Mouse (Mus musculus) liver, embryonic 11.5 days (tissue): Measurements from ENCODE around the gene Prmt8. TPM values are rescaled to one million over a fixed set of nuclear protein-coding genes. Genes with fewer than 3 reads are reported as not detected.

ENCODE experiments used
- ATAC-seq: fragments of 200-750 bp; cut with Nextera tagmentation; replicated peaks from 2 replicates; pipeline ENCODE4 v1.8.0; 2017; ENCODE audit warnings: moderate number of reproducible peaks, mild to moderate bottlenecking, moderate TSS enrichment, moderate library complexity; ENCODE audit not compliant: low FRiP score
- DNase-seq: peaks from one replicate; pipeline ENCODE4 v3.0.0-alpha.2; 2017; ENCODE audit warnings: low spot score
- H3K27ac ChIP-seq: fragments of 300-500 bp; sonication (generic); 2 replicates; pipeline ENCODE4 v1.5.1; 2014; ENCODE audit warnings: mild to moderate bottlenecking, low read depth, low read length, control low read depth
- H3K27me3 ChIP-seq: fragments of 300-500 bp; sonication (generic); replicated peaks from 2 replicates; pipeline ENCODE4 v1.6.1; 2014; ENCODE audit warnings: low read length, mixed read lengths; ENCODE audit not compliant: control insufficient read depth, insufficient read depth
- H3K36me3 ChIP-seq: fragments of 300-500 bp; sonication (generic); 2 replicates; pipeline ENCODE4 v1.6.1; 2014; ENCODE audit warnings: mild to moderate bottlenecking, low read length, moderate library complexity, mixed read lengths; ENCODE audit not compliant: control insufficient read depth, insufficient read depth
- H3K4me1 ChIP-seq: fragments of 300-500 bp; sonication (generic); replicated peaks from 2 replicates; pipeline ENCODE4 v1.6.1; 2014; ENCODE audit warnings: low read length, mixed read lengths; ENCODE audit not compliant: control insufficient read depth, insufficient read depth
- H3K4me2 ChIP-seq: fragments of 300-500 bp; sonication (generic); 2 replicates; pipeline ENCODE4 v1.6.1; 2014; ENCODE audit warnings: mild to moderate bottlenecking, control low read depth, moderate library complexity
- H3K4me3 ChIP-seq: fragments of 300-500 bp; sonication (generic); 2 replicates; pipeline ENCODE4 v1.5.1; 2014; ENCODE audit warnings: low read depth, low read length, control low read depth
- H3K9ac ChIP-seq: fragments of 300-500 bp; sonication (generic); 2 replicates; pipeline ENCODE4 v1.6.1; 2014; ENCODE audit warnings: low read depth, low read length, control low read depth
- H3K9me3 ChIP-seq: fragments of 300-500 bp; sonication (generic); 2 replicates; pipeline ENCODE4 v1.6.1; 2016; ENCODE audit warnings: low read length, inconsistent platforms, mixed read lengths; ENCODE audit not compliant: control insufficient read depth
- WGBS: fragments of 180-500 bp; shearing (Covaris S2); extraction: QIAGEN DNeasy Blood & Tissue Kit; methylation state at CpG from one replicate; pipeline ENCODE4 v1.1.7; 2014; 5-methylcytosine and 5-hydroxymethylcytosine counted together
- polyA plus RNA-seq: library from polyadenylated mRNA; unstranded; fragments of >200 nt; fragmentation: Nextera tagmentation; extraction: Ambion mirVana; gene quantifications from 2 replicates; pipeline ENCODE4 v1.2.1, GENCODE M21; 2014

Prmt8 gene
- polyA plus RNA-seq, 1 experiment from 2014 or later, result 0.18 TPM

- no peaks in the 10 kb centered on the region for H3K9me3 ChIP-seq
- 73% methylated on average over 21 of the region's 21 CpGs for WGBS
- H3K4me2 ChIP-seq, result no peak overlapping the region
- no peaks in the 10 kb centered on the region for H3K27me3 ChIP-seq
- no peak overlapping the region for H3K9ac ChIP-seq
- H3K36me3 ChIP-seq, result no peaks in the 10 kb centered on the region
- no peak overlapping the region for H3K27ac ChIP-seq
- DNase-seq (no peak), ATAC-seq (no peak)
- H3K4me3 ChIP-seq, result no peak overlapping the region
- no peaks in the 10 kb centered on the region for H3K4me1 ChIP-seq
These were observed 51.8 kb downstream of the Prmt8 start for GRCm38 (mm10) chr6:127717239-127718137.

DNA sequence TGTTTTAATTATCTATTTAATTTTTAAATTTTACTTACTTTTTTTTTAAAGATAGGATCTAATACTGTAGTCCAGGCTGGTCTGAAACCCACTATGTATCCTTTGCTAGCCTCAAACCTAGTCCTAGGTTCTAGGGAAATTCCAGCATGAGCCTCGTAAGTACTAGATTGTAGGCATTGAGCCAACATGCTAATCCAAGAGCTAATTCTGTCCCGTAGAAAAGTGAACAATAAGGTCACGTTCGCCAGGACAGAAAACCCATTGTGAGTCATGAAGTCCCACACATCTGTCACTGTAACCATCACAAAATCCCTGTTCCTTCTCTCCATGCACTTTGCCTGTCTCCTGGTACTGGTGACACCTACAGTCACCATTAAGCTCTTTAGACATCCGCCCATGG lies 53.8 kb downstream of the Prmt8 start:
- ATAC-seq, result no peak
- H3K9ac ChIP-seq, result no peak overlapping the region
- H3K36me3 ChIP-seq, result no peaks in the 10 kb centered on the region
- H3K4me1 ChIP-seq, result no peaks in the 10 kb centered on the region
- no peaks in the 10 kb centered on the region for H3K27me3 ChIP-seq
- WGBS, result 85% methylated on average over 5 of the region's 5 CpGs
- H3K9me3 ChIP-seq, result no peaks in the 10 kb centered on the region
- no peak for DNase-seq
- no peak overlapping the region for H3K4me2 ChIP-seq
- no peak overlapping the region for H3K4me3 ChIP-seq
- no peak overlapping the region for H3K27ac ChIP-seq

- Histone ChIP-seq H3K4me2 (no peak overlapping the region), H3K4me3 (no peak overlapping the region), H3K27me3 (no peaks in the 10 kb centered on the region), H3K9me3 (no peaks in the 10 kb centered on the region), H3K4me1 (no peaks in the 10 kb centered on the region), H3K27ac (no peak overlapping the region), H3K36me3 (no peaks in the 10 kb centered on the region), H3K9ac (no peak overlapping the region)
- 68% methylated on average over 5 of the region's 5 CpGs for WGBS
- no peak for DNase-seq
- ATAC-seq, result no peak
These were observed 54.4 kb downstream of the Prmt8 start for GRCm38 (mm10) chr6:127714906-127715305.

- Histone ChIP-seq H3K9me3 (no peaks in the 10 kb centered on the region), H3K4me3 (no peak overlapping the region), H3K4me2 (no peak overlapping the region), H3K27ac (no peak overlapping the region), H3K27me3 (no peaks in the 10 kb centered on the region), H3K4me1 (no peaks in the 10 kb centered on the region), H3K9ac (no peak overlapping the region), H3K36me3 (no peaks in the 10 kb centered on the region)
- DNase-seq, result no peak
- ATAC-seq, result no peak
- WGBS, result 55% methylated on average over 1 of the region's 1 CpGs
These were observed 61.0 kb downstream of the Prmt8 start for GRCm38 (mm10) chr6:127708218-127708628.

- DNase-seq (no peak), ATAC-seq (no peak)
These were observed 68.1 kb downstream of the Prmt8 start for GRCm38 (mm10) chr6:127701036-127701783.

DNA sequence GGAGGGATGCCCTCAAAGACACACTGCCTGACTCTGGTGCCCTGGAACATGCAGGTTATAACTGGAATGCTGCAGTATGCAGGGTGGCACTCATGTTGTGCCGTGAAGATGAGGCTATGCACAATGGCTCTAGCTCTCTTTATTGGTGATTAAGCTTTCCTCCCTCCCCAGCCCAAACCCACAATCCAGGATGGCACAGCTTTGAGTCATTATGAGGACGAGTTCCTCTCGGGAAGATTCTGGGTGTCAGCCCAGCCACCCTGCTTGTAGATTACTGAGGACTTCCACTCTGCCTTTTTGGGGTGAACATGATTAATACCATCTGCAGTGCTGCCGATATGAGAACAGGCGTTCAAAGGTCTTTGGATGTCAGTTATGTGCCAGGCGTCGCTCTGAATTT lies 75.6 kb downstream of the Prmt8 start:
- Histone ChIP-seq H3K27me3 (no peaks in the 10 kb centered on the region), H3K4me1 (no peaks in the 10 kb centered on the region), H3K9me3 (no peaks in the 10 kb centered on the region), H3K27ac (no peak overlapping the region), H3K4me3 (no peak overlapping the region), H3K9ac (no peak overlapping the region), H3K36me3 (no peaks in the 10 kb centered on the region), H3K4me2 (no peak overlapping the region)
- DNase-seq, result no peak
- no peak for ATAC-seq
- WGBS, result 80% methylated on average over 7 of the region's 7 CpGs

More at GRCm38 (mm10) chr6:127701036-127701783, 68.1 kb downstream of the Prmt8 start:
- no peaks in the 10 kb centered on the region for H3K4me1 ChIP-seq
- no peak overlapping the region for H3K9ac ChIP-seq
- no peaks in the 10 kb centered on the region for H3K36me3 ChIP-seq
- H3K9me3 ChIP-seq, result no peaks in the 10 kb centered on the region
- WGBS, result 55% methylated on average over 11 of the region's 11 CpGs
- H3K27ac ChIP-seq, result no peak overlapping the region
- no peak overlapping the region for H3K4me2 ChIP-seq
- H3K27me3 ChIP-seq, result no peaks in the 10 kb centered on the region
- no peak overlapping the region for H3K4me3 ChIP-seq

GRCm38 (mm10) chr6:127692298-127692697 lies 77.0 kb downstream of the Prmt8 start:
- DNase-seq, result no peak
- ATAC-seq, result no peak

DNA sequence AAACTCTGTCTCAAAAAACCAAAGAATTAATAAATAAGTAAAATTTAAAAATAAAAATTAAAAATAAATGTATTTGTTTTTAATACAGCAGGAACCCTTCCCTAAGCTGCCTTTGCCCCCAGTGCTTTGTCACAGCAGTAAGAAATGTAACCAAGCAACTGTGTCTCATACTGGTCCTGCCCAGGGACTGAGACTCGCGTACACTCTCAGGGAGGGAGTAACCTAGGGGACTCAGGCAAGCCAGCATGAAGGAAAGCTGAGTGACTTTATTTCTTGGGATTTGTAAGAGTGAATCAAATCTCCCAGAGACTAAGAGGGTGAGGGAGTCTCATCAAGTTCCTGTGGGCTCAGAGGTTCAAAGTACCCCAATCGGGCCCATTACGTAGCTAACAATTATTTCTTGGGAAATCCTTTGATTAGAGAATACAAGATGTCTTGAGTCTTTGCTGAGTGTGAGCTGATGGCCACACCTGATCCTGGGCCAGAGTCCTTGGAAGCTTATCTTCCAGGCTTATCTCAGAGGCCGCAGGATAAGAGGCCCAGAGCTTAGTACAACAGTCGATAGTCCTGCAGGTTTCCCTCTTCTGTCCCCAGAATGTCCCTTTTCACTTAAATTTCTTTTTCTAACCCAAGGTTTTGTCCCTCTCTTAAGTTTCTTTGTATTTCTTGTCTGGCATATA lies 82.0 kb downstream of the Prmt8 start:
- H3K27ac ChIP-seq, result no peak overlapping the region
- H3K36me3 ChIP-seq, result no peaks in the 10 kb centered on the region
- H3K9ac ChIP-seq, result no peak overlapping the region
- no peaks in the 10 kb centered on the region for H3K9me3 ChIP-seq
- H3K4me2 ChIP-seq, result no peak overlapping the region
- H3K4me3 ChIP-seq, result no peak overlapping the region
- H3K4me1 ChIP-seq, result no peaks in the 10 kb centered on the region
- H3K27me3 ChIP-seq, result no peaks in the 10 kb centered on the region
- no peak for DNase-seq
- WGBS, result 71% methylated on average over 6 of the region's 6 CpGs
- no peak for ATAC-seq

More at GRCm38 (mm10) chr6:127692298-127692697, 77.0 kb downstream of the Prmt8 start:
- H3K9ac ChIP-seq, result no peak overlapping the region
- no peaks in the 10 kb centered on the region for H3K27me3 ChIP-seq
- H3K4me2 ChIP-seq, result no peak overlapping the region
- H3K4me3 ChIP-seq, result no peak overlapping the region
- H3K27ac ChIP-seq, result no peak overlapping the region
- no peaks in the 10 kb centered on the region for H3K36me3 ChIP-seq
- H3K9me3 ChIP-seq, result no peaks in the 10 kb centered on the region
- H3K4me1 ChIP-seq, result no peaks in the 10 kb centered on the region
- WGBS, result 39% methylated on average over 7 of the region's 7 CpGs
